Mouse (Mus musculus): ENCODE data around the gene Sdsl.

Sdsl gene

DNA sequence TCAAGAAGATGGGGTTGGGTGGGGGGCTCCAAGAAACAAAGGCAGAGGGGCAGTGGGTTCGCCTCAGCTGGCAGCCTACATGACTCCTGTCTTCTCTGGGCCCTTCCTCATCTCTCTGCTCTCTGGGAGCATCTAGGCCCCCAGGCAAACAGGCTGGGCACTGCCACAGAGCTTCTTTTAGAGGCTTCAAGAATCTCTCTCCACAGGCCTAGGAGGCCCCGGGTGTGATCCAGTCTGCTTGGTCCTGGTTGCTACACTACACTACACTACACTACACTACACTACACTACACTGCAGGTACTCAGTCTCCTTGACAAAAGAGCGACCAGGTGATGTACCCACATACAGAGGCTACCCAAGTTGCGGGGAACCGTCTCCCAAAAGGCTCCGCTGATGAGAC, 42.9 kb downstream of the Sdsl start:
- no peak for DNase-seq (ENCODE audit: low spot score)

DNA sequence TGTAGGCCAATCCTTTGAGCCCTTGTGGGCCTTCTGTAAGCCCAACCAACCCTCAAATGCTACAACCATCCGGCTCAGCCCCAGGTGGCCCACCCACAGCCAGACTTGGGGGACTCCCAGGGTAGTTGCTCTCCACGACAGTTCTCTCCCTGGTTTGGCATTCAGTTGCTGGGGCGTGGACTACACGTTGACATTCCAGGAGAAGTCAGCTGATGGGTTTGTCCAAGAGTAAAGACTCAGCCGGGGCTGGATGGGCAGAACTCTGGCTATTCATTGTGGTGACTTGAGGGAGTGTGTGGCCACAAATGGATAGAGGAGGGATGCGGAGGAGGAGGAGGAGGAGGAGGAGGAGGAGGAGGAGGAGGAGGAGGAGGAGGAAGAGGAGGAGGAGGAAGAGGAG, 43.6 kb downstream of the Sdsl start:
- DNase-seq (ENCODE audit: low spot score) = no peak

DNA sequence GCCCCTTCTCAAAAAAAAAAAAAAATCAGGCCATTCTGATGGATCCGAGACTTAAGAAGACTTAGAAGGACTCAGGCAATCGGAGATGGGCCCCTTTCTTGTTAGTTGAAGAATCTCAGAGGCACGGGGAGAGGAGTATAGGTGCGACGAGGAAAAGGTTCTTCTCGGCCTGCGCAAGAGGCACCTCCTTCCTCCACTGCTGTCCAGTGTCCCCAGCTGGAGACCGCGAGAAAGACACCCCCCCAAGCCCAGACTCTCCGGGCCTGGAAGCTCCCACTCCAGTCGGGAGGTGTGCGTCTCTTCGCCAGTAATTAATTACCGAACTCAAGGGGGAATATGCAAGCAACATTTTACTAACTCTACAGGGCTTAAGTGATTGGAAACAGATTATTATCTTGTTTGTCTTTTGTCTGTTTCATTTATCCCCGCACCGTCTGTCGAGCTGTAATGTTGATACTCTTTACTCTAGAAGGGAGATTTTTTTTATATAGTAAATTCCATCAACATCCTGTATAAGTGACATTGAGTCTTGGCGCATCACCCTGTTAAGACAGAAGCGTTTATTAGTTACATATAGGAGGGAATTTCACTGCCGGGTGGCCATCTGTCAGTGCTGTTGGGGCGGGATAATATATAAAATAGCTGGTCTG, 44.3 kb downstream of the Sdsl start:
- DNase-seq (ENCODE audit: low spot score) = no peak

DNA sequence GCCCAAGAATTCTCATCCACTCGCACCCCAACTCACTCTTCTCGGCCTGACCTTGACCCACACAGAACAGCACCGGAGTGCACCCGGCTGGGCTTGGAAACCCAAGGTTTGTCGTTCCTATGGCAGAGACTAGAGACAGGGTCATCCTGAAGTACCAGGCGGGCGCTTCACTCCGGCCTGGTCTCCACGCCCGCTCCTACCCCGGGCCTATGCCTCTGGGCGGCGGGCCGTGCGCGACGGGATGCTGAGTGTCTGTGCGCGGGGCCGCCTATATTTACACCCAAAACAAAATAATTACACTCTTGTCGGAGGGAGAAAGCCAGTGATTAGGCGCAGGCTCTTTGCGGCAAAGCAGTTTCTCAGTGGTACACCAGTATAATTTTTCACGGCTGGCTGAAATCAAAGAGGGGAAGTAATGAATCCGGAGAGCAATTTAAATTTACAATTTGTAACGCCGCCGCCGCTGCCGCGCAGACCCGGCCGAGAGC, 45.1 kb downstream of the Sdsl start:
- no peak for DNase-seq (ENCODE audit: low spot score)

DNA sequence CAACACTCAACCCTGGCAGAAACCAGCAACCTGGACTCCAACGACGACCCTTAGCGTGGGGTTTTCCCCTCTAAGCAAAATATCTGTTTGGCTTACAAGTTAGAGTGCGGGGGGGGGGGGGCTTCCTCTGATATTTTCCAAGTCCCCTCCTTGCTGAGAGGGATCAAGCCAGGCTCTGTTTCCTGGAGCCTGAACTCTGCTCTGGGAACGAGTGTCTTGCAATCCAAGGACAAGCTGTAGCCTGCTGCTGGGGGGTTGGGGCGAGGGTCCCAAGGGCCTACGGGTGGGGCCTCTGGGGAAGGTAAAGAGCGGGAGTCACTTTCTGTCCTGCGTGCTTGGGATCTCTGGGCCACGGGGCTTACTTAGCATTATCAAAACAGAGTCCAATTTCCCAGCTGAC, 46.0 kb downstream of the Sdsl start:
- DNase-seq (ENCODE audit: low spot score) = no peak

DNA sequence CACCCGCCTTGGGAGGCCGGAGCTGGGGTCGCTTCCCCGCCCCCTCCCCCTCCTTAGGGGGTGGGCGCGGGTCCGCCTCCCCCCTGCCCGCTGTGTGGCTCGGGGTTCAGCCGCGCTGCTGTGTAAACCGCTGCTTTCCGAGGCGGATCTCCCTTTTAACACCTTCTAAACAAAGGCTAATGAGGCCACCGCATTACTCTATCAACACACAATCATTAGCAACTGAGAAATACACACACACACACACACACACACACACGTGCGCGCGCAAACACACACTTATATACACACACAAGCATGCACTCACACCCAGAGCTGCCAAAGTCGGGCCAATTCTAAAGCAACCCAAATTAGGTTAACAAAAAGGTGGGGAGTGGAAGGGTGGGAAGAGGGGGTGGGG, 46.9 kb downstream of the Sdsl start:
- DNase-seq (ENCODE audit: low spot score) = no peak

DNA sequence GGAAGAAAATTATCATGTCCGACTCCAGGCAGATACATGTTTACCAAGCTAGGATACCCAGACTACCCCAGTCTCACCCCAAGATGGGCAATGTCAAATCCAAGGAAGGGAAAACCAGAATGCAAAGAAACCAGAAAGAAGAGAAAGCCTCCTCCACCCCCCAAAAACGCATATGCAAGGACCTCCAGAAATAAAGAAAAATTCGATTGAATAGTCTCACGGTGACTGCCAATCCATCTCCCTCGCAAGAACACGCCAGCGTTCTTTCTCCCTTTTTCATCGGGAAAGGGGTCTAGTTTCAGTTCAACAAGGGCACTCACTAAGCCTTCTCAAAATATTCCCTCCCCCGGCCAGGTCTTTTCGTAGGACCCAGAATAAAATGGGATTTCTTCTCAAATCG, 48.0 kb downstream of the Sdsl start:
- DNase-seq (ENCODE audit: low spot score) = no peak

DNA sequence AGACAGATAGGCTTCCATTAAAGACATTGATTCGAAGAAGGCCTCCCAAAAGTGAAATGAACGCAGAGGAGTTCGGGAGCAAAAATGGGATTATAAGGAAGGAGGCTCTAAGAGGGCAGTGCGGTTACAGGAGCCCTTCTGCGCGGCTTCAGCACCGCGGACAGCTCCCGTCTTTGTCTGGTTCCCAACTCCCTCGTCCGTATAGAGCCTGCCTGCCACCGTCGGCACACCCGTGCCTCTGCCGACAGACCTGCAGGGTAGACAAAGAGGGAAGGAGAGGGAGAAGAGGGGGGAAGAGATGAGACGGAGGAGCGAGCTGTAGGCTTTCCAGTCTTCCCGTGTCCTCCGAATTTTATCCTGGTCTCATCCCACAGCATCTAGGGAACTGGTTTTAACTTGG, 48.6 kb downstream of the Sdsl start:
- peak; percentile 66 for DNase-seq (ENCODE audit: low spot score)

DNA sequence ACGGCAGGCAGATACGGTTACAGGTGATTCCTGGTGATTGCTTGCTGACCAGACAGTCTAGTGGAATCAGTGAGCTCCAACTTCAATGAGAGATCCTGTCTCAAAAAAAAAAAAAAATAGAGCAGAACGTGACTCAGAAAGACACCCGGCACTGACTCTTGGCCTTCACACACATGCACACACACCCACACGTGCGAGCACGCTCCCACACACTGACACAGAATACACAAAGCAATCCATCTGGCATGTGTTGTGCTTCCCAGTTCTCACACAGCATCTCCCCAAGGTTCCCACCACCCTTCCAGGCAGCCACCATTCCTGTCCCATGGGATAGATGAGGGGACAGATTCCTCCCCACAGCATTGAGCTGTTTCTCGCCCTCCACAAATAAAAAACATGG, 52.5 kb downstream of the Sdsl start:
- no peak for DNase-seq (ENCODE audit: low spot score)

DNA sequence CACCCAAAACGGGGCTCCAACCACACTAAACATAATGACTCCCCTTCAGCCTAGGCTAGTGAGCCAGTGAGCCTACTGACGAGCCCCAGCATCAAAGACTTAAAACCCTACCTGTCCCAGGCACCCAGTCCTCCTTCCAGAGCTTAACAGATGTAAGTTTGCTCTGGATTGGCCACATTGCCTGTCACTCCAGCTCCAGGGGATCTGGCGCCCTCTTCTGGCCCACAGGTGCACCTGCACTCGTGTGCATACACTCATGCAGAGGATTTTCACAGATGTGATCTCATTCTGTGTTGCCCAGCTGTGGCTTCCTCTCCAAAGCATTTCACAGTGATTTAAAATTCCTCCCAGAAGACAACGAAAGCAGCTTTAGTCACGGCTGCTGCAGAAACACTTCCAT, 59.2 kb downstream of the Sdsl start:
- no peak for DNase-seq (ENCODE audit: low spot score)

DNA sequence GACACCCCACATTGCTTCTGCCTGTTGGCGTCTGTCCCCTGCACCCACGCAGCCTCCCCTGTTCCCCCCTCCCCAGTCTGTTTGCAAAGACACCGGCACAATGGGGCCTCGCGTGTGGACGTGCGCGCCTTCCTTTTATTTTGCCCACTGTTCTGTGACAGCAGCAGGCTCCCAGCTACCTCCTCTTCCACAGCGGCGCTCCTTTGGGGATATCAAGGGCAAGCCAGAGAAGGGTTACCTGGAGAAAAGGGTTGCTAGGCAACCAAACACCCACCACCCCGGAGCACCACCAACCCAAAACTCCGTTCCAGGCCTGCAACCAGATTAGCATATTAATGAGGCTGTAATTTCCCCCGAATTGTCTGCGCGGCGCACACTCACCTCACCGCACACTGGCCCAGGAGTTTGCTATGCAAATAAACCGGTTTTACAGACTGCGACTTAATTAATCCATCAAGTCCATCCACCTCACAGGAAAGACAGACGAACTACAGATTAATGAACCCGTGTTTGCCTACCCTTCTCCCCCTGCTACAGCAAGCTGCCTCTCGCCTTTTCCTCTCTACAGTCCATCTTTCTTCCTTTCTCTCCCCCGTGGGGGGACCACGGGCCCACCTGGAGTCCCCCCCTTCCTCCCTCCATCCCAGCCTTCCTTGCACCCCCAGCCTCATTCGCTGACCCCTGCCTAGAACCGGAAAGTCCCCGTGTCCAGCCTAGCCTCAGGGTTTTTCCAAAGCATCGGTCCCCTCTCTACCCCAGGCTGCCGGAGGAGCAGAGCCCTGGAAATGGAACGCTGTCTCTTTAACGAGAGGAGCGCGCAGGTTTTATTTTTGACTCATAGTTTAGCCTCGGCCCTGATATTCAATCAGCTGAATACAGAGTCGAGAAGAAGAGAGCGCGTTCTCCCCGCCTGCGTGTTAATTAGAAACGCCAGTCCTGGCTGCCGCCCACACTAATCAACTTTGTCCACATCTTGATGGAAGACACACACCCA, 62.9 kb downstream of the Sdsl start:
- no peak for DNase-seq (ENCODE audit: low spot score)

DNA sequence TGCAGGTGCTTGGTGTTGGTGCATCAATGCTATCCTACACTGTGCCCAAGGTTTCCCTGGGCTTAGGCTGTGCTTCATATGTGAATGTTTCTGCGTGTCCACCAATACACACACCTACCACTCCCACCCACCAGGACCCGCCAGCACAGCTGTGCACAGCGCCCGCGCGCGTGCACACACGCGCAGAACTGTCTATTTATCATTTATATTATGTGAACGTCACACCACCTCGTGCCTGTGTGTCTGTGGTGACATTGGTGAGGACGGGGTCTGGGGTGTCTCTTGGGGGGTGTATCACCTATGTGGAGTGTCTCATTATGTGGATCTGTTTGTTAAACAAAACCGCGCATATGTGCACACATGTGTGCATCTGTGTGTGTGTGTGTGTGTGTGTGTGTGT, 63.7 kb downstream of the Sdsl start:
- DNase-seq (ENCODE audit: low spot score) = no peak

Measured in ovary, postnatal 14 days (tissue).